Mouse (Mus musculus): ENCODE results near the gene 1700029H14Rik. TPM values are rescaled to one million over a fixed set of nuclear protein-coding genes. Genes with fewer than 3 reads are reported as not detected.
A peak's percentile ranks its signal among the peaks of the same experiment; 100 is the strongest.

The 1700029H14Rik gene
- total RNA-seq (2014; fragmentation: Nextera tagmentation) = not detected in 2 replicates
- not detected in 2 replicates for total RNA-seq (2017)

DNA sequence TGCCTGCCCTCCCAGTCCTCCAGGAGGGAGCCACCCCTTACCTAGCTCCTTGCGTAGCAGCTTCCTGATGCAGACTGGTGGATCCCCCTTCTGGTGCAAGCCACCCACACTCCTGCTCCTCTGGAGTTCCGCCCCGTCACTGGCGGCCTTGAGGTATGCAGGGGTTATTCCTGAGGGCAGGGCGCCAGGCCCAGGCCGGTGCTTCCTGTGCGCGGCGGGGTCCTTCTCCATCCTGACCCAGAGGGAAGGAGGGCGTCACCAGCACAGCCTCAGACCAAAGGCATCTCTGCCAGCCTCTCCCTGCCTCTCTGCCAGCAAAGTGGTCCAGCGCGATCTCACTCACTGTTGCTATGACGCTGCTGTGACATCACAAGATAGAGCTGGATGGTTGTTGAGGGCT lies at the start of gene 1700029H14Rik:
1700029H14Rik (minus strand) TSS at position 344 of the 400 bp plus-strand sequence.
- 0 out of 2 replicates have a peak, but pooled peaks have one; percentile 34 for ATAC-seq (replicated peaks; ENCODE audit: low FRiP score, low TSS enrichment, poor library complexity, severe bottlenecking)

DNA sequence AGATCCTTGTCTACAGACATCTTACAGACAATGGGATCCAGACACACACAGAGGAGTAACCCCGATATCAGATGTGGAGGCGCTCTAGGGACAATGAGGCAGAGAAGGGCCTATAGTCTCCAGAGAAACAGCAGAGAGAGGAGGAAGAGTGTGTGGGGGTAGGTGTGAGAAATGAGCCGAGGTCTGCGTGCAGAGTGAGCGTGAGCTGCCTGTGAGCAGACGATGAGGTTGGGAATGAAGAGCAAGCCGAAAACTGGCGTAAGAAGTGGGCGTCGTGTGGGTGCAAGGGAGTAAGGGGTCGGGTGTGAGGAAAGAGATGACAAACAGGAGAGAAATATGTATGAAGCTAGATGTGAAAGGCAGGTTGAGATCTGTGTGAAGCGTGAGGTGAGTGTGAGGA lies 49.4 kb upstream of the 1700029H14Rik start:
- ATAC-seq (replicated peaks; ENCODE audit: low FRiP score, low TSS enrichment, poor library complexity, severe bottlenecking) = no peak

DNA sequence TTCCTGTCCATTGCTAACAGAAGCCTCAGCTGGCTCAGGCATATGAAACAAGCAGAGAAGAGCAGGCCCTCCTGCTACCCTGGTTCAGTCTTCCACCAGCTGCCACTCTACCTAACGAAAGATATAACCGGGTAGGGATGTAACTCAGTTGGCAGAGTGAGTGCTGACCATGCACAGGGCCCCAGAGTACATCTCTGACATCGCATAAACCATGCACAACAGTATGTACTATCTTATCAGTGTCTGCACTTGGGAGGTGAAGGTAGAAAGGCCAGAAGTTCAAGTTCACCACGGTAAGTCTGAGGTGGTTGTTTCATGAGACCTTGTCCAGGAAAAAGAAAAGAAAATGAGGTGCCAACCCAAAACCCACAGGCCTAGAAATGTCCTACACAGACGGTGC lies 47.7 kb upstream of the 1700029H14Rik start:
- no peak for ATAC-seq (replicated peaks; ENCODE audit: low FRiP score, low TSS enrichment, poor library complexity, severe bottlenecking)

DNA sequence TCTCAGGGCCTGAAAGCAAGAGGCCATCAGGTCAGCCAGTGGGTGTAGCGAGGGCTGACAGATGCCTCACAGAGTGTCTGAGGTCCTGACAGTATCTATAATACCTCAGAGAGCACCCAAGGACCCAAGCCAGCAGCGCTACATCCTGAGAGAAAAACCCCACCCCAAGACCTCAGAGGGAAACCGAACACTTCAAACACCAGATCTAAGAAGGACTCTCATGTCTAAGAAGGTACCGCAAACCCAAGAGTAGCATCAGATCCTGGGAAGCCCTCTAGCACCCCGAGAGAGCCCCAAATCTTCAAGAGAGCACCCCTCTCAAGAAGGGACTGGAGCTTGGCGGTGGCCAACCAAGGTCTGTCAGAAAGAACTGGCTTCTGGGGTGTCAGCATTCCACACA lies 46.7 kb upstream of the 1700029H14Rik start:
- no peak for ATAC-seq (replicated peaks; ENCODE audit: low FRiP score, low TSS enrichment, poor library complexity, severe bottlenecking)

DNA sequence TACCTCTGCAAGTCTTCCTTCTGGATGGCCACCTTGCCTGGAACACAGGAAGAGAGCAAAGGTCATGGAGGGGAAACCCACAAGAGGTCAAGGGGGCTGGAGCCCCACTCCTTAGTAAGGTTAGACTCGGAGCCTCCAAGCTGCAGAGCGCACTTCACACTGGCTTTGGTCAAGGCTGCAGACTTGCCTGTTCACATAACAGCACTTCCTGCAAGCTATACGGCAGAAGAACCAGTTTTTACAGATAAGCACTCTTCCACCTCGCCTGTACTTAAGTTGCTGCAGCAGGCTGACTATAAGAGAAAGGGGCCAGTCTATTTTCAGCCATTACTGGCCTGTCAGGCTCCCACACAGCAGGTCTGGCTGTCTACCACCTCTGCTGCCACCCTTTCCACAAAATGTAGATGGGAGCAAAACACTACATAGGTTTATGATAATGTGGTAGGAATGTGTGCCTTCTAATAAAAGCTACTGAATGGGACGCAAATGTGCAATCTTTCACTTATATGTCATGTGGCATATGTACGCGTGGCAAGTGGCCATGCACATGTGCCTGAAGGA lies 43.7 kb upstream of the 1700029H14Rik start:
- peak; percentile 48 for ATAC-seq (replicated peaks; ENCODE audit: low FRiP score, low TSS enrichment, poor library complexity, severe bottlenecking)

GRCm38 (mm10) chr8:13602621-13603020 lies 40.4 kb upstream of the 1700029H14Rik start:
- no peak for ATAC-seq (replicated peaks; ENCODE audit: low FRiP score, low TSS enrichment, poor library complexity, severe bottlenecking)

GRCm38 (mm10) chr8:13601166-13601565 lies 38.9 kb upstream of the 1700029H14Rik start:
- no peak for ATAC-seq (replicated peaks; ENCODE audit: low FRiP score, low TSS enrichment, poor library complexity, severe bottlenecking)

DNA sequence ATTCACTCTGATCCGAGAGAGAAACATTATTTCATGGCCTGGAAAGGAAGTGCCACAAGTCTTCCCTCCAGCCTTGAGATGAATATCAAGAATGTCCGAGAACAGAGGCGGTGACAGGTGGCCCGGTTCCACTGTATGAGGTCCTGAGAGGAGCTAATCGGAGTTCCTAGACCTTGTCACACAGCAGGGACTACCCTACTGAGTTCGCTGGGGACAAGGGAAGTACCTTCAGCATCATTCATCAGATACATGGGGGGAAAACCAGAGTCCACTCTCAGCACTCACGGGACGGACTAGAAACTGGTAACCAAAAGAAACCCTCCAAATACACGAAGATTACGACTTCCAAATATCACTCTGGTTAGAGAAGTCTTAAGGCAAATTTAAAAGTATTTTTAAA lies 38.5 kb upstream of the 1700029H14Rik start:
- no peak for ATAC-seq (replicated peaks; ENCODE audit: low FRiP score, low TSS enrichment, poor library complexity, severe bottlenecking)

DNA sequence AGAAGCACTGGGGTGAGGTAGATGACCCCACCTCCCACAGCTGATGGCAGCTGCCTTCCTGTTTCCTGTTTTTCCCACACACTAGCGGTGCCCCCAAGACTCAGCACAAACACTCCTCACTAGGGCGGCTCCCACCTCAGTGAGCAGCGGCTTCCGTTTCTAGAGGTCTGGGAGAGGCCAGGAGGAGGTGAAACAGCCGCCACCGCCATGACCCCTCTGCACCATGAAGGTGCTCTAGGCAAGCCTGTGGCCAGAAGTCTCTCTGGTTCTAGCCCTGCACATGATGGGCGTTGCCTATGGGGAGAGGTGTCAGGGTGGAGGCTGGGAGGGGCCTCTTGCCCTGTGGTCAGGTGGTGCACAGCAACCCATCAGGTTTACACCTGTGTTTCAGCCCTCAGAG lies 37.9 kb upstream of the 1700029H14Rik start:
- peak; percentile 80 for ATAC-seq (replicated peaks; ENCODE audit: low FRiP score, low TSS enrichment, poor library complexity, severe bottlenecking)

DNA sequence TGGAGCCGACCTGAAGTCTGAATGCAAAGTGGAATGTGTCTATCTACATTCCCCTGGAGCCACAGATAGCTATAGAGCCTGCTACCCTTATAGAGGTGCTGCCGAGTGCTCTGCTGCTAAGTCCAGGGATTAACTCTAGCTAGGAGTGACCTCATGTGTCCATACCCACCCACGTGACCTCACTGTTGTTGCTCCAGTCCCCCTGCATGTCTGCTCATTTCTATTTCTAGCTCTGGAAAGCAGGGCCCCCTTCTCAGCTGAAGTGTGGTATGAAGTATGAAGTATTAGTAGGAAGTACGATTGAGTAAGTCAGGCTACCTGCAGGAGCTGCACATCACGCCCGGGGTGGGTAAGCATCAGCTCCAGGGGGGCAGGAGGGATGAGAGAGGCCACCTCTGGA lies 35.5 kb upstream of the 1700029H14Rik start:
- no peak for ATAC-seq (replicated peaks; ENCODE audit: low FRiP score, low TSS enrichment, poor library complexity, severe bottlenecking)

GRCm38 (mm10) chr8:13595861-13596260 lies 33.6 kb upstream of the 1700029H14Rik start:
- no peak for ATAC-seq (replicated peaks; ENCODE audit: low FRiP score, low TSS enrichment, poor library complexity, severe bottlenecking)

DNA sequence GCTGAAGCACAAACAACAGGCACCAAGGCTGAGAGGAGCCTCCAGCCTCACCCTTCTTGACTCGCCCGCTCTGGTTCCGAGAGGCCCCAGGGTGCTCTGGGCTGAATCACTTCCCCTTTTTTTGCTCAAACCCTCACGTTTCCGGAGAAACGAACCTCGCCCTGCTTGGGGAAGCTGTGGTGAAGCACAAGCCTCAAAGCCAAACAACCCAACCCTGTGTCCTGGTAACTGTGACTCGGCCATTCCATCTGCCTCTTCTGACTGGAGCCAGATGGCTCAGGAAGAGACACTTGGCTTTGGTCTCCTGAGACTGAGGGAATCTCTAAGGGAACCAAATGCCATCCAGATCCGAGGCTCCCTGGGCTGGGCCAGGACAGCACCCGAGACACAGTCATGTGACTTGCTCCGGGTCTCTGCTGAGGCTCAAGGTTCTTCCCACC lies 32.6 kb upstream of the 1700029H14Rik start:
- ATAC-seq (replicated peaks; ENCODE audit: low FRiP score, low TSS enrichment, poor library complexity, severe bottlenecking) = peak; percentile 43

DNA sequence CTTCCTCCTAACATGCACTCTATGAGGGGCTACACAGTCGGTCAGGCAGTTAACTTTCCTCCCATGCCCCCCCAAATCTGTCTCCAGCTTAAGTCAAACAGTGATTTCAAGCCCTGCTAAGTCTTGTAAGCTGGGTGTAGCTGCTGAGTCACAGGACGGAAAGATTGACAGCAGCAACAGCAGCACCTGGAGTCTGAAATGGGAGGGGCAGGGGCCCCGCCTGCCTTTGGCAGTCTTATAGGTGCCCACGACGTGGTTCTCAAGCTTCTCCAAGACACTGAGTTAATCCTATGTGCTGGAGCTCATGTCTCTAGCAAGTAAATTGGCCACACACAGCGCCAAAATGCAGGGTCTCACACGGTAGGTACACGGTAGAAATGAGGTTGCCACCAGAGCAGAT lies 31.1 kb upstream of the 1700029H14Rik start:
- ATAC-seq (replicated peaks; ENCODE audit: low FRiP score, low TSS enrichment, poor library complexity, severe bottlenecking) = no peak

DNA sequence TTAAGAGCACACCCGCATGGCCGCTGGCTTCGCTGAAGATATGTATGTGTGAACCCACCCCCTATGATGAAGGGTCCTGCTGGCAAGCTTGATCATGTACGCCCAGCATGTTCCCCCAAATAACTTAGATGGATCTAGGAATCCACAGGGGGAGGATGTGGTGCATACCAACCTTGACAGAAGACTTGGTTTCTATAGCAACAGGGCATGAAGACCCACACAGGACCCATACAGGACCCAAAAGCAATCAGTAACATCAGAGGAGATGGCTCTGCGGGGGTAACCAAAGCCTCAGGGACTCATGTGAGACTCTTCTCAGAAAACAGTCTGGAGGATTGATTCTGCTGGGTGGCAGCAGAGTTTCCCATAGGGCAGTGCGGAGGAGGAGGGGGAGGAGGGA lies 29.0 kb upstream of the 1700029H14Rik start:
- ATAC-seq (replicated peaks; ENCODE audit: low FRiP score, low TSS enrichment, poor library complexity, severe bottlenecking) = no peak

DNA sequence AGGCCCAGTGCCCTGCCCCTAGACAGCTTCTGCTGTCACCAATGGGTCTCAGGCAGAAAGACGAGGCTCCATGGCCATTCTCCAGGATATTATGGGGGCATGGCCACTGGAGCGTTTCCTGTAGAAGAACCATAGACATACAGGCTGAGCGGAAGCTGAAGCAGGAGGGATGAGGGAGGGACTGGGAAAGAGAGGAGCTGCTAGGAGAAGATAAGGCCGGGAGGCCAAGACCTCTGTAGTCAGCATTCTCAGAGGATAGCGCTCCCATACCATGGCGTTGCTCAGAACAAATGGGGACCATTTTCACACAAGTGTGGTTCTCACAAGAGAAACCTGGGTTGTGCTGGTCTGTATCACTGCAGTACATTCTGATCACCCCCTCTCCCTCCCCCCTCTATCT lies 26.8 kb upstream of the 1700029H14Rik start:
- ATAC-seq (replicated peaks; ENCODE audit: low FRiP score, low TSS enrichment, poor library complexity, severe bottlenecking) = no peak

DNA sequence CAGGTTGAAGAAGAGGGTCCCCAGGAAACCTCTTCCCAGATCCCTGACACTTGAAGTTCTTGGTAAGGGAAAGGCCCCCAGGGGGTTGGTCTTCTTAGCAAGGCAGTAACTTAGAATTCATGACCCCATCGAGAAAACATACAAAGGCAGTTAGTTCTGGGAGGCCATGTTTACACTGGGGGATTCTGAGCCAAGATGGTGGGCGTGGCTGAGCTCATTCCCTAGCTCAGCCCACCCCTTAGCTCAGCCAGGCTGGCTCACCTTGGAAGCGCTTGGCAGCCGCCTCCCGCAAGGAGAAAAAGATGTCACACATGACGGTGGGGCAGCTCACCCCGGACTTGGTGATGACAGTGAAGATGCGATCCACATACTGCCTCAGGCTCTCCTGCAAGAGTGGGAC lies 22.4 kb upstream of the 1700029H14Rik start:
- ATAC-seq (replicated peaks; ENCODE audit: low FRiP score, low TSS enrichment, poor library complexity, severe bottlenecking) = no peak

DNA sequence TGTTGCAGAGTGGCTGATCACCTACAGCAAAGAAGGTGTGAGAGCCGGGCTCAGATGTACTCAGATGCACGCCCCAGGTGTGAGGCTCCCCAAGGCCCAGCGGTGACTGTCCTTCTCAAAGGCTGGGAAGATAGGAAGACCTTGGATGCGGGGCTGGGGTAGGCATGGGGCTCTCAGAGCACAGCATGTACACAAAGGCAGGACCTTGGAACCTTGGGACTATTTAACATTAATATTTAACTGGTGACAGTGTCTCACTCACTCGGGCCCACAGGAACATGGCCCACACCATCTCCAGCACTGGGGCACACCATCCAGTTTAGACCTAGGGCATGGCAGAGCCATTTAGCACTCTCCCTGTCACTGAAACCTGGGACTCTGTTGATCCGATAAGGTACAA lies 15.6 kb upstream of the 1700029H14Rik start:
- ATAC-seq (replicated peaks; ENCODE audit: low FRiP score, low TSS enrichment, poor library complexity, severe bottlenecking) = no peak

DNA sequence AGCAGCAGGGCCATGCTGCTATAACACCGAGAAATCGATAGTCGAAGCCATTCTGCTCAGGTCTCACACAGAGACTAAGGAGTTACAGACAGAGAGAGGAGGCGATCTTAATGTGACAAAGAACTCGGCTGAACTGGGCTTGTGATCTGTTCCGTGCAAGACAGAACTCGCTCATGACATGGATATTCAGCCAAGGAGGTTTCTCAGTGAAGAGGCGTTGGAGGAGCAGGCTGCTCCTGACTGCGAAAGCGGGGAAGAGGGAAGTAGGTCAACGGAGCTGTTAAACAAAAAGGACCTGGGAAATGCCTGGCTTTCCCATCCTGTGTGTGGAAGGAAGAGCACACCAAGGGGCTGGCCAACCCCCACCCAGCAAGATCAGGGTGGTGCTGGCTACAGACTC lies 9.7 kb upstream of the 1700029H14Rik start:
- no peak for ATAC-seq (replicated peaks; ENCODE audit: low FRiP score, low TSS enrichment, poor library complexity, severe bottlenecking)

DNA sequence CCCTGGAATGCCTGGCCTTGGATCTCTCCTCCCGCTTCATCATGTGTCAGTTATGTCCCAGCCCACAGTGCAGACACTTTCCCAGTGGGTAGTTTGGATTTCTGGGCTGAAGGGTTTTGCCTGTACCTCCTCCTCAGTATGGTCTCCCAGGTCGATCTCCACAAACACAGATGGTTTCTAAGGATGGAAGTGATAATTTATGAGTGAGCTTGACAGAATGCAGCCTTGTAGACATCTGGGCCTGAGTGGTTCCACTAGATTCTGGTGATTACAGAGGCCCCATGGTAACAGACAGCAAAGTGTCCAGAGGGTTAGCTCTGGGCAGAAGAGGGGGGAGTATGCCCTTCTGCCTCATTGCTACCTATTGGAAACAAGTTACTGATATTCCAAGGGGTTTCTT lies 4.7 kb downstream of the 1700029H14Rik start:
- no peak for ATAC-seq (replicated peaks; ENCODE audit: low FRiP score, low TSS enrichment, poor library complexity, severe bottlenecking)

DNA sequence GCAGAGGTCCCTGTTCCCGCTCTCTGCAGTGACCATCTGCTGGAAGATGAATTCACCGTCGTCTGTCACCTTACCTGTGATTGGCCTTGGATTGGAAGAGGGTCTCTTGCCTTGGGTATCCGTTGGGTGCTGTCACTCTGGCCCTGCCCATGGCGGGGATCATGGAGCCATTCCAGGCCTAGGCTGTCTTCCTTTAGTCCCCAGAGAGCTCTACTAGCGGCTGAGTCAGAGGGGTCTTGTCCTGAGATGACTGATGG lies 10.8 kb downstream of the 1700029H14Rik start:
- ATAC-seq (replicated peaks; ENCODE audit: low FRiP score, low TSS enrichment, poor library complexity, severe bottlenecking) = no peak

GRCm38 (mm10) chr8:13550718-13551573 lies 11.3 kb downstream of the 1700029H14Rik start:
- peak; percentile 82 for ATAC-seq (replicated peaks; ENCODE audit: low FRiP score, low TSS enrichment, poor library complexity, severe bottlenecking)
